Mouse (Mus musculus) olfactory bulb, adult 2 months (tissue): ENCODE data around the gene Stub1. TPM values are rescaled to one million over a fixed set of nuclear protein-coding genes. Genes with fewer than 3 reads are reported as not detected.
A peak's percentile ranks its signal among the peaks of the same experiment; 100 is the strongest.

ENCODE experiments used
- H3K27ac ChIP-seq: fragments of 200-500 bp; 2 replicates; pipeline ENCODE4 v1.5.1; 2012; ENCODE audit warnings: low read depth, low read length; ENCODE audit not compliant: insufficient read depth
- H3K4me1 ChIP-seq: fragments of 200-500 bp; 2 replicates; pipeline ENCODE4 v1.6.1; 2012; ENCODE audit warnings: low read length; ENCODE audit not compliant: control insufficient read depth, insufficient read depth
- H3K4me3 ChIP-seq: fragments of 200-500 bp; 2 replicates; pipeline ENCODE4 v1.5.1; 2012; ENCODE audit warnings: mild to moderate bottlenecking, low read depth, low read length, moderate library complexity; ENCODE audit not compliant: insufficient read depth
- CTCF ChIP-seq: fragments of 200-500 bp; IDR thresholded peaks from 2 replicates; pipeline ENCODE4 v1.5.1; 2012; ENCODE audit warnings: low read depth, mild to moderate bottlenecking, low read length, moderate library complexity; ENCODE audit not compliant: insufficient read depth
- POLR2A ChIP-seq: fragments of 200-500 bp; IDR thresholded peaks from 2 replicates; pipeline ENCODE4 v1.6.1; 2012; ENCODE audit warnings: mild to moderate bottlenecking, low read depth, low read length, moderate library complexity; ENCODE audit not compliant: insufficient read depth
- WGBS: fragments of 180-500 bp; shearing (Covaris S2); methylation state at CpG from one replicate; pipeline ENCODE4 v1.1.7; 2018; 5-methylcytosine and 5-hydroxymethylcytosine counted together
- polyA plus RNA-seq: library from polyadenylated mRNA; stranded (reverse); fragments of >200 nt; gene quantifications from 2 replicates; pipeline ENCODE4 v1.2.4, GENCODE M21; 2012; ENCODE audit warnings: low replicate concordance; ENCODE audit not compliant: missing spikeins, insufficient read depth, insufficient read length

Gene Stub1
- polyA plus RNA-seq, 1 experiment, result not detected

DNA sequence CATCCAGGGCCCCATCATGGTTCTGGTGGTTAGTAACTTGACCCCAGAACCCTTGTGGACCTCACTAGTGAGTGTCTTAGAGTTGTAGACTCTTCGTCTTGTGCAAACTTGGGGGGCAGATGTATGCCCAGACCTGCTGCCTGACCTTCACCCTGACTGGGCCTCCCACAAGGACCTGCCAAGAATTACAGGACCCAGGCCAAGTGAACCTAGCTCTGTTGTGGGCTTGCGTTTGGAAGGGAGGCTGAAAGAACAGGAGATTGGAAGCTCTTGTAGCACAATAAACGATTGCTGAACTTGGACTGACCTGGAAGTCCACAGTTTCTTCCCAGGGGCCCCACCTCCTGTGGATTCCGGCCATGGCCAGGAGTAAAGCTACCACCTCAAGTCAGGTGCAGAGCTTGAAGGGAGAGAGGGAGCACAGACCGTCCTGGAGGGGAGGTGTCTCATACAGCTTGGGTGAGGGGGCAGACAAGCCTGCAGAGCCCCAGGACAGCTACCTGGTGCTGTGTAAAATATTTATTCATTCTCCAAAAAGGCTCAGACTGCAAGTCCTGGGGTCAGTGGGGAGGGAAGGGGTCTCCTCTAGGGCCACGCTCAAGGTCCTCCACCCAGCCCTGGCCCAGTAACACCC lies 874 bp upstream of the Stub1 start:
- H3K4me1 ChIP-seq, result peaks cover 69% of the 10 kb centered on the region
- TF ChIP-seq CTCF (no peak), POLR2A (no peak)
- H3K27ac ChIP-seq, result peak overlapping the region; percentile 97
- 26% methylated on average over 6 of the region's 6 CpGs for WGBS
- H3K4me3 ChIP-seq, result peak overlapping the region; percentile 81

DNA sequence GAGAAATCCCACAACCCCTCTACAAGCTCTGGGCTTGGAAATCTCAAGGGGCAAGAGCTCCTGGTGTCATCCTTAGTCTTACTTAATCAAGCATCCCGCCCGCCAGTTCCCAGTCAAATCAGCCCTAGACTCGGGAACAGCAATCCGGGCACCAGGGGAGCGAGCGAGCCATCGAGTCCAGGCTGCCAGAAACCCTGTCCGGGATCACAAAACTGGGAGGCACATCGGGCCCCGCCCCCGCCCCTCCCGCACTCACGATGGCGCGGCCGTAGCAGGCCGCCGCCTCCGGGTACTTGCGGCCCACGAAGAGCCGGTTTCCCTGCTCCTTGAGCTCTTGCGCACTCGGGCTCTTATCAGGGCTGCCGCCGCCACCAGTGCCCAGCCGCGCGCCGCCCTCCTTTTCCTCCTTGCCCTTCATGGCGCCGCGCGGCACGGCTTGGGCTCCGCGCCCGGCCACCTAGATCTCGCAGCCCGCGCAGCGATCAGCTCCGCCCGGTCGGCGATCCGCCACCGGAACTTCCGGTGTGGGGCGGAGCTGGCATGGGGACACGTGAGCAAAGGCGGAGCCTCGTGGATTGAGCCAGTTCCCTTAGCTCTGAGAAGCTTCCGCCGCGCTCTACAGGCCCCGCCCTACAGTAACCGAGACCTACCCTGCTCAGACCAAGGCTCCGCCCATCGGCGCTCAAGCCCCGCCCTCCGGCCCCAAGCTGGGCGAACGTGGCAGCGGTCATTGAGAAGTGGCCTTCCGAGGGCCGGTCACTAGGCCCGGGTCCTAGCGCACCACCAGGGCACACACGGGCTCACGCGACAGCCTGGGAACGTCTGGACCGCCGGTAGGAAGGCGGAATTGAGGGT lies 541 bp downstream of the Stub1 start:
- H3K4me1 ChIP-seq, result peaks cover 70% of the 10 kb centered on the region
- TF ChIP-seq POLR2A, result peak; percentile 89
- no peak for TF ChIP-seq CTCF
- peak overlapping the region; percentile 81 for H3K4me3 ChIP-seq
- under 1% methylated on average over 76 of the region's 77 CpGs for WGBS
- peak overlapping the region; percentile 97 for H3K27ac ChIP-seq

DNA sequence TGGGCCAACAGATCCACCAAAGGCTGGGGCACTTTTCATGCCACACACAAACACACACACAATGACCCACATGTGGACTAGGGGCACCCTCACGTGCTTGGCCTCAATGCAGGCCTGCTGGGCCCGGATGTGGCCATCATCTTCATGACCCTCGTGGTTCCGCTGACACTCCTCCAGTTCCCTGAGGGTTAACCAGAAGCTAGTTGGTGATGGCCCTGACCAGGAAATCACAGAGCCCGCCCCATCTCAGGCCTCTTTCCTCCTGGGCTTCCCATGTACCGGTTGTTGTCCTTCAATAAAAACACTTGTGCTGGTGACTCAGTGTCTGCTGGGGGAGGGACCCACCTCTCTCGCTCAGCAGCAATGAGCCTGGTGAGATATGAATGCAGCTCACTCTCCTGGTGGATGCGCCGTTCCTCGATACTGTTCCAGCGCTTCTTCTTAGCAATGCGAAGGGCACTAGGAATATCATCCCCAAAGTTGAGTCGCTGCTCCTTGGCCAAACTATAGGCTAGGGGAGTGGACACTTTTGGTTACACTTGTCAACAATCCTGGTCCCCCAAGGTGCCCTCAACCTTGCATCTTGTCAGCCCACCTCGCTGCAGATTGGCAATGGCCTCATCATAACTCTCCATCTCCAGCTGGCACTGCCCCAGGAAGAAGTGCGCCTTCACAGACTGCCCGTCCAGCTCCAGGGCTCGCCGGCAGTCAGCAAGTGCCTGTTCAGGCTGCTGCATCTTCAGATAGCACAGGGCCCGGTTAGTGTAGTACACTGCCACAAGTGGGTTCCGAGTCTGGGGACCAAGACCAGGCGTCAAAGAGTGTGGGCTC lies 1.5 kb downstream of the Stub1 start:
- TF ChIP-seq CTCF (no peak), POLR2A (no peak)
- H3K27ac ChIP-seq, result no peak overlapping the region
- WGBS, result 43% methylated on average over 21 of the region's 21 CpGs
- peak overlapping the region; percentile 76 for H3K4me3 ChIP-seq
- H3K4me1 ChIP-seq, result peaks cover 73% of the 10 kb centered on the region

DNA sequence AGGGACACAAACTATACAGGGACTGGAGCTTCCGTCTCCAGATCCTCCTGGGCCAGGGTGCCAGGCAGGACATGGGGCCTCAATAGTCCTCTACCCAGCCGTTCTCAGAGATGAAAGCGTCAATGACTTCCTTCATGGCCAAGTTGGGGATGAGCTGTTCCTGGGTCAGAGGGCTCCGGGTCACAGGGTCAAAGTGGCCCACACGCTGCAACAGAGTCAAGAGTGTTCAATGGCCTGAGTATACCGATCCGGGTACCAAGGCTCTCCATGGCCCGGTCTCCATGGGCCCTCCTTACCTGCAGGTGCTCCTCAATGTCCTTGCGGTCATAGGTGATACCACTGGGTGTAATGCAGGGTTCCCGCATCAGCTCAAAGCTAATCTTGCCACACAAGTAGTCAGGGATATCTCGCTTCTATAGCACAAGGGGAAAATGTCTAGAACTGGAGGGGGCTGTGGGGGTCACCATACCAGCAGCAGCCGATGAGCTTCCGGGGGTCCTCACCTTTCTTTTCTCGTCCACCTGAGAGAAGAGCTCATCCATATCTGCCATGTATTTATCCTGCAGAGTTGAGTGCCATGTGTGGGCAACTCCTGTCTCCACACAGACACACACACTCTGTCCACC lies 2.3 kb downstream of the Stub1 start:
- TF ChIP-seq POLR2A, result no peak
- no peak for TF ChIP-seq CTCF
- Histone ChIP-seq H3K27ac (no peak overlapping the region), H3K4me3 (no peak overlapping the region), H3K4me1 (peaks cover 72% of the 10 kb centered on the region)
- WGBS, result 84% methylated on average over 14 of the region's 14 CpGs

DNA sequence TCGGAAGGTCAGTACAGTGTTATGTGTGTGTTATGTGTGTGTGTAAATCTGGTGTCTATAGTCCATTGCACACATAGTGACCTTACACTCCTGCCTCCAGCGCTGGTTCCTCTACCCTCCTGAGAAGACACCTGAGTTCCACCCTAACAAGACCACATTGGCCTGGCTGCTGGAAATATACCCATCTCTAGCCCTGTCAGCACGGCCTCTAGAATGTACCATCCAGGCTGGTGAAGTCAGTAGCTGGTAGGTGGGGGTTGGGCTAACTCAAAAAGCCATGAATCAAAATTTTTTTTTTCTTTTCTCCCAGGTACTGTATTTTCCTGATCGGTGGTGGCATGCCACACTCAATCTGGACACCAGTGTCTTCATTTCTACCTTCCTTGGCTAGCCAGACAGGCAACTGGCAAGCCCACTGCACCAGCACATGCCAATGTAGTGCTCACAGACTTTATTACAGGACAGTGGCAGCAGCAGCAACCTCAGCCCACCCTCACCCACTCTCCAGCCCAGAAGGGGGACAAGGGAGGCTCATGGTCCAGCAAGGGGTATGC lies 2.9 kb downstream of the Stub1 start:
- TF ChIP-seq POLR2A (no peak), CTCF (no peak)
- Histone ChIP-seq H3K4me3 (no peak overlapping the region), H3K27ac (no peak overlapping the region), H3K4me1 (peaks cover 72% of the 10 kb centered on the region)
- WGBS, result 79% methylated on average over 4 of the region's 4 CpGs

DNA sequence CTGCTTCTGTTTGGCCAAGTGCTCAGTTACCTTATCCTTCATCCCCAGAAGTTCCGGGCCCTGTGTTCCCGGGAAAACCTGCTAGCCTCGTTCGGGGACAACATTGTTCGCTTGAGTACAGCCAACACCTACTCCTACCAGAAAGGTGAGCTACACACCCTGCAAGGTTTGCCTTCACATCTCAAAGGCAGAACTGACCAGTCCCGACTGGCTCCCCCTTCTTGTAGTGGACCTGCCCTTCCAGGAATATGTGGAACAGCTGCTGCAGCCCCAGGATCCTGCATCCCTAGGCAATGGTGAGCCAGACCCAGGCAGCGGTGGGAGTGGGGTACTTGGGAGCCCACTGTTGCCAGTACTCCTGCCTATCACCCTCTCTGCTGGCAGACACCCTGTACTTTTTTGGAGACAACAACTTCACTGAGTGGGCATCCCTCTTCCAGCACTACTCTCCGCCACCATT lies 3.6 kb downstream of the Stub1 start:
- peak overlapping the region; percentile 81; the same call in 1 of the 2 replicates for H3K27ac ChIP-seq
- 30% methylated on average over 8 of the region's 8 CpGs for WGBS
- peak overlapping the region; percentile 75 for H3K4me3 ChIP-seq
- H3K4me1 ChIP-seq, result peaks cover 72% of the 10 kb centered on the region
- TF ChIP-seq POLR2A (no peak), CTCF (no peak)

DNA sequence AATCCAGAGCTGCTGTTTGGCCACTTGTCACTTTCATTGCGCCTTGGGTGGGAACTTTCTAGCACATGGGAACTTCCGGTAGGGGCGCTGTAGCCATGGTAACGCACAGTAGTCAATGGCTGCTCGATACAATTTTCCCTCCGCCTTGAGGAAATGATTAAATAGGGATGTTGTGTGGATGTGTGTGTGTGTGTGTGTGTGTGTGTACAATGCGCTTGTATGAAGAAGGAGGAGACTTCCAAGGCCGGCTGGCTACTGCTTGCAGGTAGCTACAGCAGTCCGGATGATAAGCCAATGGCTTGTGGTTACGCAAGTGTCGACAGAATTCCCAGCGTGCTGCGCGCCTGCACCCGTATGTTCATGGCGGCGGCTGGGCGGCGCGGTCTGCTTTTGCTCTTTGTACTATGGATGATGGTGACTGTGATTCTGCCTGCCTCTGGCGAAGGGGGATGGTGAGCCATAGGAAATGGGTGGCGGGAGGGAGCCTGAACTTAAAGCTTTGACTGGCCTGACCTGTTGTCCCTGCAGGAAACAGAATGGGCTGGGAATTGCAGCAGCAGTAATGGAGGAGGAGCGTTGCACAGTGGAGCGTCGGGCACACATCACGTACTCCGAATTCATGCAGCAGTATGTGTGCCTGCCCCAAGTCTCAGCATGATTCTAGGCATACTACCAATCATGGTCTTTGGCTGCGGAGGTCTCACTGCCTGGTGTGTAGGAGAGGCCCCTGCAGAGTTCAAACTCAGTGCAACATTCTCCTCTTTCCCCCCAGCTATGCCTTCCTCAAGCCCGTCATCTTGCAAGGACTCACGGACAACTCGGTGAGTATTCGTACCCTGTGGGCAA lies 4.3 kb downstream of the Stub1 start, which contains the start of gene Jmjd8:
Jmjd8 (plus strand) TSS at position 156 of the 846 bp plus-strand sequence.
- WGBS, result under 1% methylated on average over 32 of the region's 32 CpGs
- peaks cover 72% of the 10 kb centered on the region for H3K4me1 ChIP-seq
- H3K4me3 ChIP-seq, result peak within 1 kb of the TSS; percentile 75
- H3K27ac ChIP-seq, result peak within 1 kb of the TSS; percentile 81
- TF ChIP-seq POLR2A (peak; percentile 79), CTCF (no peak)
